Mouse (Mus musculus) NIH3T3 (cell line): ENCODE data around the gene Tmem38b.
"Not testable (repeated sequence)": the region's sequence is repeated elsewhere in the genome, so short reads cannot be mapped to it uniquely, and the experiment has no call there.

Source experiments
- DNase-seq: peaks from one replicate; pipeline ENCODE4 v3.0.0-alpha.2; 2012; ENCODE audit warnings: low read depth

Gene Tmem38b

DNA sequence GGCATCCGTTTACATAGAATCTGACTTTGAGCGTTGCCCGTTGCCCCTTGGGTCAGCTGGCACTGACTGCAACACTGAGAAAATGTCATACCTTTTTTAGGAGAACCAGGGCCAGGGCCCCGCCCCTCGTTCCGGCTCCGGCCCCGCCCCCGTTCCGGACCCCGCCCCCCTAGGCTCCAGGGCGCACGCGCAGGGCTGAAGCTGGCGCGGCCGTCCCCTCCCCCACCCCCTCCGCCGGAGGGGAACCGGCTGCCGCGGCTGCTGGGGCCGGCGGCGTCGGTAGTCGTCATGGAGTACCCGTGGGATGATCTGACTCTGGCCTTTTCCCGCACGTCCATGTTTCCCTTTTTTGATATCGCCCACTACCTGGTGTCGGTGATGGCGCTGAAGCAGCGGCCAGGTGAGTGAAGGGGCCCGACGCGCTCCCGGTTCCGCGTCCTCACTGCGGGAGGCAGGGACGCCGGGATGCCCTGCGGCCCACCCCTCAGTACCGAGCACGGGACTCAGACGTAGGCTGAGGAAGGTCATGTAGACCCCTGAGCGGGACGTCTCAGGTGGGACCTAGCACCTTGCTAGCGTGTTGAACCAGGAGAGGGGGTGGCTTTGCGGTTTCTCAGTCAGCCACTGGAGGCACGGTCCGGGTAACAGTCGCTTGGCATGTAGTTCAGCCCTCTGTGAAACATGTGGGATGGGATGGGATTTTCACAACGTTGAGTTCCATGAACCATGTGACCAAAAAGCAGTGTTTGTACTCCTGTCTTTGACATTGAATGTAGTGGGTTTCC lies at the start of gene Tmem38b:
TSS of gene Tmem38b (plus strand) at position 225 of the 785 bp plus-strand sequence.
- peak; percentile 83 for DNase-seq

DNA sequence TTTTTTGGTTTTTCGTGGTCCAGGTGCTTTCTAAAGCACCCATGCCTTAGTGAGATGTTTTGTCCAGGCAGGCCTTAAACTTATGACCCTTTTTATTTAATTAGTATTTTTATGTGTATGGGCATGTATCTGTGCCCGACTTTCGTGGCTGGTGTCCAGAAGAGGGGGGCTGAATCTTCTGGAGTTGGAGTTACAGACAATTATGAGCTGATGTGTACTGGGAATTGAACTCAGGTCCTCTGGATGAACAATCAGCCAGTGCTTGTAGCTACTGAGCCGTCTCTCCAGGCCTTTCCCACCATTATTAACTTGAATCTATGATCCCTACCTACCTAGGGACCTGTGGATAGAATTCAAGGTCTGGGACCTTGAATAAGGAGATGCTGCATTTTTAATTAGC lies 44.4 kb upstream of the Tmem38b start:
- DNase-seq: no peak

DNA sequence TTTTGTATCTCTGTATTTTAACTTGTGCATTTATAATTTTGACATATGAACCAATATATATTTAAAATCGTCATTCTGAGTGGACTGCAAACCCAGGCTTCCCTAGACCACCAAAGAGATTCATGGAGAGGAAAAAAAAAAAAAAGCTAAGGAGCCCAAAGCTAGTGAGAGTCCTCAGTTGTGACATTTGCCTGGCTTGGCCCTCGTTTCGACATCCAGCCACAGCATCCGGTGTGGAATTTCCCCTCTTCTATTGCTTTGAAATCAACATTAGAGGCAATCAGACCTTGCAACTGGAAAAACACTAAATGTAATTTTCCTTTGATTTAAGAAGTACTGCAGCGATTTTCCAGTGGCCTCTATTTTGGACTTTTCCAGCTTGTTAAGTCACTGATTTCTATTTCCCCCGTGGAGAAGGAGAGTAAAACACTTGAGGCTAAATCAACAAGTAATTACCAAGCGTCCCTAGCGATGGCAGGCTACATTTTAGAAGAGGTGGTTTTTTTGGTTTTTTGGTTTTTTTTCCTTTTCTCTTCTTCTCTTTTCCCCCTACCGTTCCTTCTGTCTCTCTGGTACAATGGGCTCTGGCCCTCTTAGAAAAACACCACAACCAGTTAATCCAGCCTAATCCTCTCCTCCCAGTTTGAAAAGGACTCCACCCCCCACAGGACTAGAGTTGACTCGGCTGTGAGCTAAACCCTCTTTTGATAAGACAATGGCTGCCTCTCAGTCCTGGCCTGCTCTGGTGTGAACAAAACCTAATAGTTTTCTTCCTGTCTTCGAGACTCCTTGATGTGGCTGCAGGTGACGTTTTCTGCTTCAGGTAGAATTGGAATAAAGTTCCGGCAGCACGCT lies 43.4 kb upstream of the Tmem38b start:
- no peak for DNase-seq

DNA sequence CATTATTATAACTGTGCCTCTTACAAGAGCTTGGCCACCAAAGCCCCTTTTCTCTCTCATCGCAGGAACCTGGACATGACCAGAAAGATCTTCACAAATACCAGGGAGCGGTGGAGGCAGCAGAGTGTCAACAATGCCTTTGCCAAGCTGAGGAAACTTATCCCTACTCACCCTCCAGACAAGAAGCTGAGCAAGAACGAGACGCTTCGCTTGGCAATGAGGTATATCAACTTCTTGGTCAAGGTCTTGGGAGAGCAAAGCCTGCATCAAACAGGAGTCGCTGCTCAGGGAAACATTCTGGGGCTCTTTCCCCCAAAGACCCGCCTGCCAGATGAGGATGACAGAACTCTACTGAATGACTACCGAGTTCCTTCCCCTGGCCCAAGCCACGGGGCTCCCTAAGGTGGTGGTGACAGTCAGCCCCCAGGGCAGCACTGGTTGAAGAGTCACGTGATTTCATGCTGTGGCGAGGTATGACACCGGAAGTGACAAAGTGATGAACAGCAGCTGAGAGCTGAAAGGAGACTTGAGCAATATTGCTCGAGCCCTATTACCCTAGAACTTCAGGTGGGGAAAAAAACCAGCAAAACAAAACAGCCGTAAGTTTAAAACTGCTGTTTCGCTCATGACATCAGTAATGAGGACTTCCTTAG lies 40.0 kb upstream of the Tmem38b start:
- no peak for DNase-seq

DNA sequence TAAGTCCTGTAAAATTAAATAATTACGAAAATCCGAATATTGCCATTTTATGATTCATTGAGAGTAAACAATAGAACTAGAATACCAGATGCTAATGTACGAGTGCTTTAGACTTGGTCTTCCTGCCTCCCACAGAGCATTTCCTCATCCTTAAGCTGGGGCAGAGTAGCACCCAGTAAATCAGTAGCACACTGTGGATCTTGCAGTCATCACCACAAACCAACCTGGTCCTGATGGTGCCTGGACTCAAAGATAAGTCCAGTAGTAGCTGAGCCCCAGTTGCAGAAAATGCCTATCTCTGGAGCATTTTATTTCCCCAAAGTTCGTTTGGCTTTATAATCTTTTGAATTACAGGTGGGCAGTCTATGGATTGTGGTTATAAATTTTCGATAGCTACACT lies 39.0 kb upstream of the Tmem38b start:
- DNase-seq: no peak

DNA sequence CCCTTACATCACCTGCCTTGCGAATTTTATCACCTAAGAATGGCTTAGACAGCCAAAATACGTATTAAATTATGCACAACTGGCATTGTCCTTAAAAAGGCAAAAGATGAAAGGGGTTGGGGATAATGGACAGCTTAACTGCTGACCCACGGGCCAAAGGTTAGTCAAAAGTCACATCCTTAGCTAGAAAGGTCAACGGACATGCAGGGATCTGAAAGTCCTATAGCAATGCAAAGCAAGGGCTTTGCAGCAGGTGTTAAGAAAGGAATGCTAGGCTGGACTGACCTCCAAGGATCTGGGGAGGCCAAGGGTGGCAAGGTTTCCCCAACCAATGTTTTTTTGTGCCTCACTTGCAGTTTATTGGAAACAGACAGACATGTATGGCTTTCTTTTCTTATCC lies 36.5 kb upstream of the Tmem38b start:
- no peak for DNase-seq

DNA sequence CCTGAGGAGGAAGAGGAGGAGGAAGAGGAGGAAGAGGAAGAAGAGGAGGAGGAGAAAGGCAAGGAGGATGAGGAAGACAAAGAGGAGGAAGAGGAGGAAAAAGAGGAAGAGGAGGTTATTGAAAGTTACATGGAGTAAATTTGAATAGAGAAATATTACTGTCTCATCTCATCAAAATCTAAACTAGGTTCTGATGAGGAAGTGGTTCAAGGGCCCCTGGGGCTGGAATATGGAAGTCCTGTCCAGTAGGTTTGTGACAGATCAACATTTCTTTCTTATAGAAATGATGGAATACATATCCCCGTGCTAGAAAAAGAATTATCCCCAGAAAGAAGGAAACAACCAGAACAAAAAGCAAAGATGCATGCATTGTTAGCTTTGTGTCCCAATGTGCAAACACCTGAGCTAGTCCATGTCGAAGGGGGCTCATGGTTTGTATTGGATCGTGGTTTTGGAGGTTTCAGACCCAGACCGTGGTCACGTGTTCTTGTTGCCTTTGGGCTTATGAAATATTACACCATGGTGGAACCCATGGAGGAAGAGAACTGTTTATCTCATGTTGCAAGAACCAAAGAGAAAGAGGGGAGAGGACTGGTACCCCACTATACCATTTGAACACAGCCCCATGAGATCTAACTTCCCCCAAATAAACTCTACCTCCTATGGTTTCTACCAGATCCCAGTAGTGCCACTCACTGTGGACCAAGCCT lies 31.4 kb upstream of the Tmem38b start:
- DNase-seq: no peak

DNA sequence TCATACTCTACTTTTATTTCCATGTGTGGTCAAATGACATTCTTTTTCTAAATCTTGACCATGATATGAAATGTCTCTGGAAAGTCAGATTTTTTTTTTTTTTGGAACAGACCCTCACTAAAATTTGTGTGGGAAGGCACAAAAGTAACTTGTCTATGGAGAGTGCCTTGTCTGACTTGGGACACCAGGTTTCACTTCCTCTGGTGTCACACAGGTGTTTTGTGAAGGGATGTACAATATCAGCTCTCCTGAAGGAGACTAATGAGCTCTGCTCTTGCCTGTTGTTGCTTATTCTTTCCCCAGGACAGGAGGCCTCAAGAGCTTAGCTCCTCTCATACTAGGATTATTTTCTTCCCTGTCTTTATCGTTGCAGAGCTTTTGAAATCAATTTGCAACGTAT lies 30.8 kb upstream of the Tmem38b start:
- no peak for DNase-seq

DNA sequence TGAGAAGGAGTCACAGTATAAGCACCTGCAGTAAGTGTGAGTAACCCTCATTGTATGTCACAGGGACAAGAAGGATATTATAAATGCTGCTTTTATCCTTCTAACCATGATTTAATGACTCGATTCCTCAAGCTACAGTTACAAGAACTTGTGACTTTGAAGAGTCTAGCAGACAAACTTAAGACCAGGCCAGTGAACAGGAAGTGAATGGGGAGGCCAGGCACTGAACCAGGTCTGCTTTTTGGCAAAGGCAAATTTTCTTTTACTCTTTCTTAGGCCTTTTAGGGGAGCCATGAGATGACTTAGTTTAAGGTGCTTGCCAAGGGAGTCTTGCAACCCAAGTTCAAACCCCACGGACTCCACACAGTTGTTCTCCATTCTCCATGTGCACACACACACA lies 30.1 kb upstream of the Tmem38b start:
- DNase-seq: no peak

DNA sequence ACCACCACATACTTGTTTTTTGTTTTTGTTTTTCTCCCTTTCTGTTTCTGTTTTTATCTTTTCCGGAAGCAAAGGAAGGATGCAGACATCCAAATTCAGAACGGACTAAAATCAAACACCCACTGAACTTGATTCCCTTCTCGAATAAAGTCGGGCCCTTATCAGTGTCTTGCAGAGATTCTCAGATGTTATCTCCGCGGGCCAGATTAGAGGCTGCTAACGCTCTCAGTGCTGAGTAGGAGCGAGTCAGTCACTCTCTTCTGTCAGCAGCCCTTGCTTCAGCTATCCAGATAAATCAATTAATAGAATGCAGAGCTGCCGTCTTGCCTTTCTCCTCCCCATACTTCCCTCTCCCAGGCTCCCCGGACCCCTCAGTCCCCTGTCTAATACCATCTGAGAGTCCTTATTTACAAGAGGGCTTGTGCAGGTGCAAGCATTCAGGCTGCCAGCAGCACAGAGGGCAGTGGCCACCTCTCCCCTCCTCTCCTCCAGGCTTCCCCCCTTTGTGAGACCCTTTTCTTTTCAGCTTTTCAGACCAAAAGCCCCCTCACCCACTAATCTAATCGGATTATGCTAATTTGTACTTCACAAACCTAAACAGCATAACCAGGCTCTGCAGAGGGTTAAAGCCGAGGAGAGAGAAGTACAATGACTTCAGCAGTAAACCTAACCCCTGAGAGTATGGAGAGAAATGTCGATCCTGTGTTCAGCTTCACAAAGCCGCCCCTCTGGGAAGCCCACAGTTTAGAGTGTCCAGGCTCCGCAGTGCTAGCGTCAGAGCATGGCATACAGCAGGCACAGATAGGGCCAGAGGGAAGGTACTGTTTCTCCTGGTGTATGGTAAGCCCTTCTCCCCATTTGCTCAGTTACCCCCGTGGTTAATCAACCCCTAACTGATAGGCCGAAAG lies 28.7 kb upstream of the Tmem38b start:
- DNase-seq: no peak

DNA sequence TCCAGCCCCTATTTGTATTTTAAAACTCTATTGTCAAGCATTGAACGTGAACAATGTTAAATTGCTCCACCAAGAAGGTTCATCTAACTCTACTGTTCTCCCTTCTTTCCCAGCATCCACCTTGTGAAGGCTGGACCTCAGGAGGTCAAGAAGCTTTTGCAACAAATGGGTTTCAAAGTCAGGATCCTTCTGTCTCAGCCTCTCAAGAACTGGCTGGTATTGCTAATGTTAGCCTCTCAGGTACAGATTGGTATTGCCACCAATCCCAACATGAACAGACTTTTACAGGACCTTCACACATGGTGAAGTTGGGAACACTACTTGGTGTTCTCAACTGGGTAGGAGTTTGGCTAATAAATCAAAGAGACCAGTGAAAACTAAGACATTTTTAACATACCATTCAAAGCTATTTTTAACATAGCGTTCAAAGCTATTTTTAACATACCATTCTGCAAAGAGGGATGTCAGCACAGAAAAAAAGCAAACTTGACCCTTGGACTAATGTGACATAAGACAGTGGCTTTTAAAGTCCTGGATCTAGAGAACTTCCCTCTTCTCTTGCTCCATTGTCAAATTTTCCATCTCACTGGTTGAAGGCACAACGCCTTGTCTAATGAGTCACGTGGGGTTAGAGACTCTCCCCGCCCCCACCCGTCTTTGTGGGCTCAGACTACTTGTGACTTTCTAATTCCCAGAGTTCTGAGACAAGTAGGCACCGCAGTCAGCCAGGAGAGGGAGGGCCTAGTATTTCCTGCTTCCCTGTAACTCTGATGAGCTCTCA lies 26.8 kb upstream of the Tmem38b start:
- DNase-seq: peak; percentile 12

DNA sequence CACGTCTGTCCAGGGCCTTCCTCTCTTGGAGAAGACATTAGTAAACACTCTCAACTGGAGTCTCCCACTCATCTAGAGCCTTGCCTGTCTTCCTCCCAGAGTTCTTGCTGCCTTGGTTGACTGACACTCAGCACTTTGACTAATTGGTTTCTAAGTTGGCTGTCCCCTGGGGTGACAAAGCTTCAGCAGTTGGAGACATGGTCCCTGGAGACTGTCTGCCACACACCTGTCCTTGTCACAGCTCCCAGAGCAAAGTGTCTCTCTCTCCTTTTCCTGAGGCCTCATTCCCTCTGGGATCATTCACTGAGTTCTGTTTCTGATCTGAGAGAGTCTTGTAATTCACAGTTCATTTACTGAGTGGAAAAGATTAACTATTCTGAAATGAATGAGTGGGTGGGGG lies 26.1 kb upstream of the Tmem38b start:
- DNase-seq: no peak

DNA sequence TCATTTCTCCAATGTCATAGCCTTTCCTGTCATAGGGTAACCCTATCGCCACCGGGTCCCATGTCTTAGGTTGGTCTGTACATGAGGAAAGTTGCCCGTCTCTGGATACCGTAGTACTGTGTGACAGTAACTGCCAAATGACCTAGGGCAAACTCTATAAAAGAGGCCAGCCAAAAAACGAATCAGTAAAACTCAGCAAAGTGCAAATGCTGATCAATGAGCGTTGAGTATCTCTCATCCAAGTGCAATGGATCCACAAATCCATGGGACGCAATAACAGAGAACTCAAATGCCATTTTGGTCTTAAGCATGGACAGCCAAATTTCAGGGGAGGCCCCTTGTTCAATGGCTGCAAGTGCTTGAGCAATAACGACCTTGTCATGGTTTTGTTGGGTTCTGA lies 22.2 kb upstream of the Tmem38b start:
- DNase-seq: not testable (repeated sequence)

DNA sequence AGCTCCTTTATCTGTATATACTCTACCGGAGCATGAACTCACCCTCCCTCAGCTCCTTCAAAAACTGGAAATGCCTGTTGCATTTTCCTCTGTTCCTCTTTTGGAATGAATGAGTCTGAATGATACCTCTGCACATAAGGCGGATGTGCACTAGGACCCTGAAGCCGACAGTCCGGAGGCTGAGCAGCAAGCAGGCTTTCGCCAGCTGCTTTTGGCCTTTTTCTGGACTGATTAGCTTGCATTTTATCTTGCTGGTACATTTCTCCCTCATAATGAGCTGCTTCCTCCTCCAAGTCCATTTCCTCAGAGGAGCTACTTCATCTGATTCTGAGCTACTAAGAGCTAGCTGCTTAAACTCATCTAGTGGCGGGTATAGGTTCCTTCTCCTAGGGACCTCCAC lies 19.4 kb upstream of the Tmem38b start:
- DNase-seq: not testable (repeated sequence)

DNA sequence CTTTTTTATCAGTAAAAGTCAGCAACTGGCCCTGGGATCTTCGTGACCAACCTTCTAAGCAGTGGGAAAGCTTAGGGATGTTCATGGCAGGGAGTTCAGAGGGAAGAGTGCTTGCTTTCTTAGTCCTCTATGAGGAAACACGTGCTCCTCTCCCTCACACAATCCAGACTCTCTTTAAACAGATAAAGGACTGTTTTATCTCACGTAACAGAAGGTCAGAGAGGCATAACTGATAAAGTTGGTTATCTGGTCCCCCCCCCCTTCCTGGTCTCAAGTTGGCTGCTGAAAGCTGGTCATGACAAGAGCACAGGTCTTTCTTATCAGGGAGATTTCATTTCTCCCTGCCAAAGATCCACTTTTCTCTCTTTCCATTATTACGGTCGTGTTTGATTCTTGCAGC lies 7.5 kb upstream of the Tmem38b start:
- no peak for DNase-seq

DNA sequence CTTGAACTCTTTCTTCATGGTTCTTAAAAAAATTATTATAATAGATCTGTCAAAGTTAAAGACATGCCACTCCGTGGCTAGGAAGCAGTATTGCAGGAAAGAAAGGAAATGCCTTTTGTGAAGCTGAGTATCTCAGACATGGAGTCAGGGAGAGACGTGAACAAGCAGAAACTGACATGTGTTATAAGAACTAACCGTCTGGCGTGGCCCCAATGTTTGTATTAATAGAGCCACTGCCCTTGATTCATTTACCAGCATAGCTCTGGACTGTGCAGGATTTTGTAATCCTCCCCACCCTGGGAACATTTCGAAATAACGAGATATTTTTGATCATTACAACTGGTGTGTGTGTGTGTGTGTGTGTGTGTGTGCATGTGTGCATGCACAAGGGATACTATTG lies 2.1 kb upstream of the Tmem38b start:
- DNase-seq: peak; percentile 87

DNA sequence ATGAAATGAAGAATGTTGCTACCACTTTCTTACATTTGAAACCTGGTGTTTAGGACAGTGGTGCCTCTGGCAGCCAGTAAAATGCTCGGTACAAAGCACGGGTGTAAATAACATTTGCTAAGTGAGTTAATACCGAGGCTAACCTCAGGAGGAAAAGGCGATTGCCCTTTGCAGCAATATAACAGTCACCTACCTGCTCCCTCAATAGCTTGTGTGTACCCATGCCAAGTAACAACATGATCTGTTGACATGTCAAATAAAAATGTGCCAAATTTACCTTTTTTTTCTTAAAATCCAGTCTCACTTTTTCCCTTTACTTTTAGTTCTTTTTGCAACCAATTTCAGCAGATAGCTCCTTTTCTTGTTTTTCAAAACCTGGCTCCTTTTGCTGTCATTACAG lies 1.0 kb upstream of the Tmem38b start:
- DNase-seq: no peak

DNA sequence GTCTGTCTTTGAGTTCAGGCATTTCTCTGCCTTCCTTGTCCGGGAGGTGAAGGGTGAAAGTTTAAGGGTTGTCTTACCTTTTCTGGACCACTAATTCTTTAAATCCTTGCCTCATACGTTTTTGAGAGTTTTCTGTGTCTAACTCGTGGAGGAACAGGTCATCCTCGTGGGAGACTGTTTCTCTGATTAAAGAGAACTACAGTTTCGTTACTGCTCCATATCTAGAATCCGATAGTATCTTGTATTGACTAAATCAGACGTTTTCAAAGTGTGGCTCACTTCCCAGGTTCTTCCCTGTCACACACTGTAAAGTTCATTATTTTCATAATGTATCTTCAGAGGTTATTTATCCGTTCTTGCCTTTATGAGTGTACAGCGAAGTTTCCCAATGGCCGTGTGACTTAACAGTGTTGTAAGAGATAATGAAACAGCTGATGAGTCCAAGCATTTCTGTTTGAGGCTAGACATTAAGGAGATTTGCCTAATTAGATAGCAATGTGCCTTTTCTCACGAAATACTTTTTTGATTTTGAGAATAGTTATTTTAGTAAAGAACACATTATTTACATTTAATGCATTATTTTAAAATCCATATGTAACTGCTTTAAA lies 900 bp downstream of the Tmem38b start:
- peak; percentile 17 for DNase-seq

DNA sequence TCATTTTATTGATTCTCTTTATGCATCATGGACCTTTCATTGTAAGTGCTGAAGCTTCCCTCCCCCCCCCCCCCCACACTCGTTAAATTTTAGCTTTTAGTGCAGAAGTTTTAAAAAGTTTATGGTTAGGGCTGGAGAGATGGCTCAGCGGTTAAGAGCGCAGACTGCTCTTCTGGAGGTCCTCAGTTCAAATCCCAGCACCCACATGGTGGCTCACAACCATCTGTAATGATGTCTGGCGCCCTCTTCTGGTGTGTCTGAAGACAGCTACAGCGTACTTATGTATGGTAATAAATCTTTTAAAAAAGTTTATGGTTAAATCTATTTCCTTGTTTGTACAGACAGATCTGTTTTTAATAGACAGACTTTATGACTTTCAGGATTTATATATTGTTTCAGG lies 2.0 kb downstream of the Tmem38b start:
- no peak for DNase-seq

DNA sequence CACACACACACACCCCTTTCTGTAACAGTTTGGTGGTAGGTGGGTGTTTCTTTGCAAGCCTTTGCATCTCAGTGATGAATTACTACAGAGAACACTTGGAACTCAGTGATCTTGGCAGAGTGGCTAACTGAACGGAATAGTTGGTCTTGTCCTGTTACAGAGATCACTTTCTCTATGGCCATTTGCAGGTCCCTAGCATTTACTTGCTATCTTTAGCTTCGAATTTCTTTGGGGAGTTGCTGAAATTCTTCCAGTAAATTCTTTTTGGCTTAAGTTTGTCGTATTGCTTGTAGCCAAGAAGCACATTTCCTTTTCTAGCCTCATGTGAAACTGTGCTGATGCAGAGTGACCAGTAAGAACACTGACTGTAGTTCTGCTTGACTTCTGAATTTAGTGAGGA lies 3.1 kb downstream of the Tmem38b start:
- DNase-seq: no peak
